ENCODE assay signal across 14 mouse cellular contexts in the genomic region with DNA sequence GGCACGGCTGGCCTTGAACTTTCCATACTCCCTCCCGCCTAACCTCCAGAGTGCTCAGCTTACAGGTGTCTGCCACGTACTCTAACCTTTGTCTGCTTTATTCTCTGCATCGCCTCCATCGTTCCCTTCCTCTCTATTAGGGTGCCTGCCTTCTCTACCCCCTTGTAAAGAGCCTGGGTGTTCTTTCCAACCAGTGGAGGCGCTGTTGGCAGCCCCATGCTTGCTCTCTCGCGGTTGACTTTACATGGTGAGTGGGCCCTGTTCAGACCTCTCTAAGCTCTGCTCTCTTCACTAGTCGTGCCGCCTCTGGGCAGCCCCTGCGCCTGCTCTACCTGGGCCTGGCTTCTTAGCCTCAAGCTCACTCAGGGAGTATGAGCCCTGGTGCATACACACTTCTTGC.
DNase-seq lines count a peak whose midpoint lies in the region; ATAC-seq and TF ChIP-seq lines count a peak whose summit lies in the region.
"Had no signal": no experiment of that assay in that cellular context is flagged by ENCODE, and none has a peak within 500 bp of the region (broad histone marks: within the 10 kb centered on the region; RNA-seq: fewer than 3 reads in every experiment).

No protein-coding gene starts in this region.

- ATAC-seq in forebrain, embryonic 13.5 days: peak; percentile 20; the same call in 1 of the 2 replicates
- no peak for ATAC-seq in forebrain, embryonic 11.5 days (replicated peaks; ENCODE audit: low FRiP score)

- peaks cover 74% of the 10 kb centered on the region for H3K4me1 ChIP-seq in forebrain, embryonic 13.5 days
- peaks cover 21% of the 10 kb centered on the region for H3K4me1 ChIP-seq in forebrain, embryonic 11.5 days (replicated peaks; ENCODE audit: control insufficient read depth, insufficient read depth, low read length)
- H3K4me1 ChIP-seq in E14TG2a.4 (replicated peaks; ENCODE audit: low read depth, low read length): peaks cover 14% of the 10 kb centered on the region
- H3K4me1 ChIP-seq: liver, embryonic 15.5 days had no signal

- 0 out of 2 replicates have a peak overlapping the region, but pooled peaks have one; percentile 11 for H3K27ac ChIP-seq in forebrain, embryonic 13.5 days
- H3K27ac ChIP-seq in forebrain, embryonic 11.5 days (ENCODE audit: low read depth, low read length): no peak overlapping the region
- no peak overlapping the region for H3K27ac ChIP-seq in layer of hippocampus, adult 2 months
- H3K27ac ChIP-seq: hindbrain, embryonic 14.5 days; liver, embryonic 15.5 days; macrophage had no signal

- 30% methylated on average over 11 of the region's 11 CpGs for WGBS in forebrain, embryonic 13.5 days
- 31% methylated on average over 11 of the region's 11 CpGs for WGBS in forebrain, embryonic 11.5 days

- H3K4me2 ChIP-seq in forebrain, embryonic 13.5 days: no peak overlapping the region
- H3K4me2 ChIP-seq in forebrain, embryonic 11.5 days (ENCODE audit: low read depth, low read length, severe bottlenecking): no peak overlapping the region
- H3K4me2 ChIP-seq: hindbrain, embryonic 14.5 days; liver, embryonic 15.5 days had no signal

- H3K4me3 ChIP-seq in forebrain, embryonic 13.5 days: no peak overlapping the region
- no peak overlapping the region for H3K4me3 ChIP-seq in forebrain, embryonic 11.5 days (ENCODE audit: low read depth, low read length)
- no peak overlapping the region for H3K4me3 ChIP-seq in layer of hippocampus, adult 2 months
- H3K4me3 ChIP-seq in E14TG2a.4 (replicated peaks; ENCODE audit: low read length): no peak overlapping the region
- H3K4me3 ChIP-seq: liver, embryonic 15.5 days had no signal

- DNase-seq in forebrain, embryonic 11.5 days (ENCODE audit: low spot score): no peak
- no peak for DNase-seq in layer of hippocampus, adult 2 months (ENCODE audit: low spot score in 2 of 2)
- DNase-seq in layer of hippocampus, postnatal 36 days: no peak
- peak; percentile 54 for DNase-seq in embryo, embryonic 11 days
- no peak for DNase-seq in spleen, adult 12 weeks (ENCODE audit: low spot score)
- DNase-seq in ovary, adult 18-20 months (ENCODE audit: low spot score): no peak
- DNase-seq: kidney, adult 8-10 months; spleen, adult 18-20 months; thymus, postnatal 4 days had no signal

- peaks cover 18% of the 10 kb centered on the region; the same call in 1 of the 2 replicates for H3K27me3 ChIP-seq in forebrain, embryonic 13.5 days
- peaks cover 2% of the 10 kb centered on the region; the same call in 1 of the 2 replicates for H3K27me3 ChIP-seq in forebrain, embryonic 11.5 days (ENCODE audit: control insufficient read depth, insufficient read depth, low read length)
- peaks cover 6% of the 10 kb centered on the region; the same call in 1 of the 2 replicates for H3K27me3 ChIP-seq in E14TG2a.4 (ENCODE audit: insufficient read depth, low read length)
- H3K27me3 ChIP-seq: liver, embryonic 15.5 days had no signal

- no peaks in the 10 kb centered on the region for H3K9me3 ChIP-seq in forebrain, embryonic 13.5 days (replicated peaks)
- no peaks in the 10 kb centered on the region for H3K9me3 ChIP-seq in forebrain, embryonic 11.5 days (ENCODE audit: control insufficient read depth, low read length)
- H3K9me3 ChIP-seq in E14TG2a.4 (ENCODE audit: low read length): no peaks in the 10 kb centered on the region
- H3K9me3 ChIP-seq: liver, embryonic 15.5 days had no signal

- H3K36me3 ChIP-seq in forebrain, embryonic 13.5 days (ENCODE audit: poor library complexity, severe bottlenecking): no peaks in the 10 kb centered on the region
- no peaks in the 10 kb centered on the region for H3K36me3 ChIP-seq in forebrain, embryonic 11.5 days (ENCODE audit: control insufficient read depth, insufficient read depth, low read length)
- H3K36me3 ChIP-seq in E14TG2a.4 (ENCODE audit: insufficient read depth, low read length): no peaks in the 10 kb centered on the region
- H3K36me3 ChIP-seq: liver, embryonic 15.5 days had no signal

- TF ChIP-seq CTCF in layer of hippocampus, adult 2 months (conservative IDR thresholded peaks at IDR 0.05): peak; percentile 57
- TF ChIP-seq CTCF in E14TG2a.4 (conservative IDR thresholded peaks at IDR 0.05; ENCODE audit: low read length): peak; percentile 76

- no peak overlapping the region for H3K9ac ChIP-seq in forebrain, embryonic 13.5 days
- no peak overlapping the region for H3K9ac ChIP-seq in forebrain, embryonic 11.5 days (ENCODE audit: low read length)
- H3K9ac ChIP-seq: hindbrain, embryonic 14.5 days; liver, embryonic 15.5 days had no signal
